Mouse (Mus musculus) Muller cell, postnatal 12 days (primary cell): ENCODE results near the gene Lipo2.
A peak's percentile ranks its signal among the peaks of the same experiment; 100 is the strongest.
"Not testable (repeated sequence)": the region's sequence is repeated elsewhere in the genome, so short reads cannot be mapped to it uniquely, and the experiment has no call there.

Source experiments
- DNase-seq: peaks from one replicate; pipeline ENCODE4 v3.0.0-alpha.2; 2015; ENCODE audit errors: inconsistent ontology term

The Lipo2 gene

GRCm38 (mm10) chr19:33751259-33751658 lies at the start of gene Lipo2:
Lipo2 (minus strand) TSS chr19:33751359.
- not testable (repeated sequence) for DNase-seq

GRCm38 (mm10) chr19:33787359-33787758 lies 36.2 kb upstream of the Lipo2 start, which contains the start of gene Lipo1:
Lipo1 (minus strand) TSS chr19:33787459.
- not testable (repeated sequence) for DNase-seq

GRCm38 (mm10) chr19:33786576-33787277 lies 35.6 kb upstream of the Lipo2 start:
- no peak for DNase-seq

GRCm38 (mm10) chr19:33761287-33762086 lies 10.3 kb upstream of the Lipo2 start, which contains the start of gene Lipo3:
Lipo3 (minus strand) TSS chr19:33761951.
- DNase-seq = peak; percentile 0
